Mouse (Mus musculus) hindbrain, postnatal 0 days (tissue): ENCODE data around the gene Mrpl36. TPM values are rescaled to one million over a fixed set of nuclear protein-coding genes. Genes with fewer than 3 reads are reported as not detected.

Experiments
- ATAC-seq: fragments of 200-750 bp; cut with Nextera tagmentation; 2 replicates; pipeline ENCODE4 v1.8.0; 2017; ENCODE audit warnings: mild to moderate bottlenecking, moderate TSS enrichment, moderate library complexity
- DNase-seq: peaks from one replicate; pipeline ENCODE4 v3.0.0-alpha.2; 2015; ENCODE audit warnings: low spot score
- H3K27ac ChIP-seq: fragments of 300-500 bp; sonication (generic); 2 replicates; pipeline ENCODE4 v1.5.1; 2014; ENCODE audit warnings: mild to moderate bottlenecking
- H3K27me3 ChIP-seq: fragments of 300-500 bp; sonication (generic); 2 replicates; pipeline ENCODE4 v1.6.1; 2014; ENCODE audit warnings: low read length, mixed read lengths; ENCODE audit not compliant: insufficient read depth
- H3K36me3 ChIP-seq: fragments of 300-500 bp; sonication (generic); 2 replicates; pipeline ENCODE4 v1.6.1; 2014; ENCODE audit warnings: low read length, mixed read lengths; ENCODE audit not compliant: insufficient read depth
- H3K4me1 ChIP-seq: fragments of 300-500 bp; sonication (generic); 2 replicates; pipeline ENCODE4 v1.6.1; 2014; ENCODE audit warnings: antibody characterized with exemption, low read length, mixed read lengths; ENCODE audit not compliant: insufficient read depth
- H3K4me2 ChIP-seq: fragments of 300-500 bp; sonication (generic); 2 replicates; pipeline ENCODE4 v1.6.1; 2014; ENCODE audit warnings: low read depth, mild to moderate bottlenecking, low read length, moderate library complexity, mixed read lengths
- H3K4me3 ChIP-seq: fragments of 300-500 bp; sonication (generic); 2 replicates; pipeline ENCODE4 v1.5.1; 2014; ENCODE audit warnings: low read length
- H3K9ac ChIP-seq: fragments of 300-500 bp; sonication (generic); replicated peaks from 2 replicates; pipeline ENCODE4 v1.6.1; 2014; ENCODE audit warnings: mild to moderate bottlenecking, low read length, moderate library complexity, mixed read lengths
- H3K9me3 ChIP-seq: fragments of 300-500 bp; sonication (generic); 2 replicates; pipeline ENCODE4 v1.6.1; 2016; ENCODE audit warnings: low read length, mixed read lengths
- CTCF ChIP-seq: IDR thresholded peaks from 2 replicates; pipeline ENCODE4 v1.5.1; 2016; ENCODE audit warnings: antibody characterized with exemption, control low read depth, low read depth
- WGBS: fragments of 180-500 bp; shearing (Covaris S2); extraction: QIAGEN DNeasy Blood & Tissue Kit; methylation state at CpG from one replicate; pipeline ENCODE4 v1.1.7; 2014; 5-methylcytosine and 5-hydroxymethylcytosine counted together
- polyA plus RNA-seq: library from polyadenylated mRNA; unstranded; fragments of >200 nt; fragmentation: Nextera tagmentation; extraction: Ambion mirVana; gene quantifications from 2 replicates; pipeline ENCODE4 v1.2.1, GENCODE M21; 2015
- total RNA-seq: library from RNA; depleted of rRNA; stranded (reverse); fragments of >200 nt; gene quantifications from 2 replicates; pipeline ENCODE4 v1.2.3, GENCODE M21; 2014; rRNA removed

The Mrpl36 gene
- total and polyA plus RNA-seq, 2 experiments from 2014 or later, result 39.9 to 69.2 TPM

DNA sequence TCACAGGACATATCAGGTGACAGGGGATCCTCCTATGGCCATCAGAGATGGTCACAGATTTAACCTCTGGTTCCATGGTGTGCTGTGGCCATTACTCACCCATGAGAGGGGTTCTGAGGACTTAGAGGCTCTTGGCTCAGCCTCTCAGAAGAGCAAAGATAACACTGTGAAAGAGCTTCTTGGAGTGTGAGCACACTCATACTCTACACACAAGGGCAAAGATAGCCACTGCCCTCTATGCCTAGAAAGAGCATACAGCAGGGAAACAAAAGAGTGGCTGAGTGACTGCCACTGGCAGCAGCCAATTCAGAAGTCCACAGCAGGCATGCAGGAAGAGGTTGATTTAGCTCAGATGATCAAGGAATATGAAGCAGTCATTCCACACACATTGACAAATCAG lies 24.2 kb downstream of the Mrpl36 start:
- no peak for DNase-seq
- H3K36me3 ChIP-seq, result no peaks in the 10 kb centered on the region
- no peaks in the 10 kb centered on the region for H3K9me3 ChIP-seq

DNA sequence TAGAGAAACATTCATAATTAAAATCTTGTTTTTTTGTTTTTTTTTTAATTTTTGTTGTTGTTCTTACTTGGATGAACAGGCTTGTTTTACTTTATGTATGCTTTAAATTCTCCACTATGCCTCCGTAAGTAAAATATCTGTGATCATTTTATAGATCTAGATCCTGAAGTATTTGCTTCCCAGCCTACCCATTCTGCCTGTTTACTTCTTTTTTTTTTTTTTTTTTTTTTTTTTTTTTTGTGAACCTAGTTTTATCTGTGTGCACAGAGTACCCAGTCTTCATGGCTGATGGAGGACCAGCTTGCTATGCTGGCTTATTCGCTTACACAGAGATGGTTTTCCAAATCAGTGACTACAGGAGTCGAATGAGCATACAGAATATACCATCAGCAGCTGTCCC lies 28.8 kb downstream of the Mrpl36 start:
- H3K4me2 ChIP-seq, result no peak overlapping the region
- DNase-seq, result no peak
- ATAC-seq, result no peak
- no peaks in the 10 kb centered on the region for H3K27me3 ChIP-seq
- H3K9ac ChIP-seq, result no peak overlapping the region
- WGBS, result 82% methylated on average over 3 of the region's 3 CpGs
- TF ChIP-seq CTCF, result no peak
- no peaks in the 10 kb centered on the region for H3K36me3 ChIP-seq
- H3K9me3 ChIP-seq, result no peaks in the 10 kb centered on the region
- no peak overlapping the region for H3K27ac ChIP-seq
- H3K4me3 ChIP-seq, result no peak overlapping the region
- no peaks in the 10 kb centered on the region for H3K4me1 ChIP-seq

More for the DNA sequence above, 24.2 kb downstream of the Mrpl36 start:
- no peaks in the 10 kb centered on the region for H3K4me1 ChIP-seq
- H3K27me3 ChIP-seq, result no peaks in the 10 kb centered on the region
- no peak overlapping the region for H3K27ac ChIP-seq
- H3K9ac ChIP-seq, result no peak overlapping the region
- no peak overlapping the region for H3K4me3 ChIP-seq
- ATAC-seq, result no peak
- TF ChIP-seq CTCF, result no peak
- no peak overlapping the region for H3K4me2 ChIP-seq

DNA sequence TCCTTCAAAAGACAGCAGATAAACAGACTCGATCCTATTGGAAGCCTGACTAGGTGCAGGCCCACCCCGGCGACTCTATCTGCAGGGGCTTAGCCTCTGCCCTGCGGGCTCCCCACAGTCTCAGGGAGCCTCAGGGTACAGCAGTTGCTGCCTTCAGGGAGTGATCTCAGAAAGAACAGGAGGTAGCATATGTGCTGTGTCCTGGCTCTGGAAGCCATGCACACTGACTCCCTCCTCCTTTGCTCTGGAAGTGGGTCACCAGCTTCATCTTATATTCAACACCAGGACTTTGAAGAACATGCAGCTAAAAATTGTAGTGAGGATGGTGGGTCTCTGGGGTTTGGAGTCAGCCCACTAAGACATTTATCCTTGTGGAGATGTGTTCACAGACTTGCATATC lies 45.1 kb downstream of the Mrpl36 start:
- H3K27me3 ChIP-seq, result no peaks in the 10 kb centered on the region
- H3K4me3 ChIP-seq, result no peak overlapping the region
- H3K9me3 ChIP-seq, result no peaks in the 10 kb centered on the region
- 77% methylated on average over 4 of the region's 4 CpGs for WGBS
- no peak overlapping the region for H3K4me2 ChIP-seq
- no peaks in the 10 kb centered on the region for H3K36me3 ChIP-seq
- DNase-seq, result no peak
- no peaks in the 10 kb centered on the region for H3K4me1 ChIP-seq
- no peak for TF ChIP-seq CTCF
- no peak for ATAC-seq
- no peak overlapping the region for H3K9ac ChIP-seq
- H3K27ac ChIP-seq, result no peak overlapping the region

DNA sequence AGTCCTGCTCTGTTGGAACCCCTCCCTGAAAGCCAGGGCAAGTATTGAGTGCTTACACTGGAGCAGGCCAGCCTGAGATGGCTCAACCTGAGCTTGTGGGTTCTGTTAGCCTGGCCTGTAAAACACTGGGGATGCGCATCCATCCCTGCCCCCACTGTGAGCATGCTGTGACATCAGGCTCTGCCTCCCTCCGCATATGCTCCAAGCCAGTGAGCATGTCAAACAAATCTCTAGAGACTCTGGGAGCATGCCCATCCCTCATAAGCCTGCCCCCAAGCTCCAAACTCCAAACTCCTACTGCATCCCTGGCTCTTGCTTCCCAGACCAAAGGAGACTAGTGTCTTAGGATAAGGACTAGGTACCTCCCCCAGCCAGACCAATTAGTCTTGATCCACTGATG lies 46.3 kb downstream of the Mrpl36 start:
- Histone ChIP-seq H3K27ac (no peak overlapping the region), H3K9me3 (no peaks in the 10 kb centered on the region), H3K4me1 (no peaks in the 10 kb centered on the region), H3K36me3 (no peaks in the 10 kb centered on the region), H3K27me3 (no peaks in the 10 kb centered on the region), H3K4me3 (no peak overlapping the region), H3K4me2 (no peak overlapping the region), H3K9ac (no peak overlapping the region)
- TF ChIP-seq CTCF, result no peak
- no peak for DNase-seq
- ATAC-seq, result peak; percentile 53; the same call in 1 of the 2 replicates
- WGBS, result 35% methylated on average over 2 of the region's 2 CpGs

DNA sequence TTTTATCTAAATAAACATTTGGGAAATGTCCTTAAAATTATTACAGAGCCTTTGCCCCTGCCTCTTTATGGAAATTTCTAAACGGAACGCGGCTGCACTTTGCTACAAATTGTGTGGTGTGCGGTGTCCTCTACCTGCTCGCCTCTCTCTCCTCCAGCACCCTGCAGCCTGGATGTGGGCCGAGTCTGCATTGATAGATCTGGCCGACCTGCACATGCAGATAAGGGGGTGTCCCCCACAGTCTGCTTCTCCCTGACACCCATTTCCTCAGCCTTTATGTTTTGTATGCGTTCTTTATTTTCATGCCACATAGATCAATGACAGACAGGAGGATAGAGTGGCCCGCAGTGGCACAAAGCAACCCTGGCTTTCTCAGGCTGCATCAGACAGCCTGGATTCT lies 49.3 kb downstream of the Mrpl36 start:
- DNase-seq (no peak), ATAC-seq (no peak)
- Histone ChIP-seq H3K36me3 (no peaks in the 10 kb centered on the region), H3K27ac (no peak overlapping the region), H3K9me3 (no peaks in the 10 kb centered on the region), H3K27me3 (no peaks in the 10 kb centered on the region), H3K4me3 (no peak overlapping the region), H3K4me1 (no peaks in the 10 kb centered on the region), H3K4me2 (no peak overlapping the region), H3K9ac (no peak overlapping the region)
- WGBS, result 74% methylated on average over 9 of the region's 9 CpGs
- no peak for TF ChIP-seq CTCF

Other genes starting within 250 kb of the Mrpl36 start
- gene Irx4, start 68.0 kb upstream of the Mrpl36 start, total RNA-seq, result 4.6 and 5.1 TPM in 2 replicates
- 3.1 and 3.8 TPM in 2 replicates for gene Irx4, start 68.0 kb upstream of the Mrpl36 start, polyA plus RNA-seq
- gene Ndufs6, start within 50 bp of the Mrpl36 start, total RNA-seq, result 70.5 and 91.4 TPM in 2 replicates
- gene Ndufs6, start within 50 bp of the Mrpl36 start, polyA plus RNA-seq, result 498 and 525 TPM in 2 replicates
- 191 and 199 TPM in 2 replicates for gene Lpcat1, start 138.7 kb downstream of the Mrpl36 start, total RNA-seq
- gene Lpcat1, start 138.7 kb downstream of the Mrpl36 start, polyA plus RNA-seq, result 75.7 and 78.5 TPM in 2 replicates
- 5.7 and 8.5 TPM in 2 replicates for gene Slc6a3, start 208.2 kb downstream of the Mrpl36 start, total RNA-seq
- 0.51 and 0.79 TPM in 2 replicates for gene Slc6a3, start 208.2 kb downstream of the Mrpl36 start, polyA plus RNA-seq